Mouse (Mus musculus): ENCODE measurements around the gene Cyp3a41a. TPM values are rescaled to one million over a fixed set of nuclear protein-coding genes. Genes with fewer than 3 reads are reported as not detected.
"Not testable (repeated sequence)": the region's sequence is repeated elsewhere in the genome, so short reads cannot be mapped to it uniquely, and the experiment has no call there.

Cyp3a41a gene
- not detected in 2 replicates for polyA plus RNA-seq (2012; rRNA removed)

DNA sequence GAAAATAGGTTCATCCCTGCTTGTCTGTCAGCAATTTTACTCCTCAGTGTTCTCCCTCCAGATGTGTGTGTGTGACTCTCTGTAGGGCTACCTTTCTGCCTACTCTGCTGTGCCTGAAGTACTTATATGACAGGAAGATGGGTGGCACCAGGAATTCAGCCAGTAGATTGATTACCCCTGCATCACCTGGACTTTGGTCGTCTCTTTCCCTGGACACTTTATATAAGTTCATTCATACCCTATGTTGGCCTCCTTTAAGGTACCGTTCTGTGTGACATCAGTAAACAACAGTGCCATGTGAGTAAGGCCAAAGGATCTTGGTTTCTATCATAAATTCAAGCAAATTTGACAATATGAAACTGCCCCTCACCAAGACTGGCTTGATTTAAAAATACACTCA lies at the start of gene Cyp3a41a:
TSS of gene Cyp3a41a (minus strand) at position 101 of the 400 bp plus-strand sequence.
- H3K4me1 ChIP-seq (ENCODE audit: control insufficient read depth, insufficient read depth, low read length); H3K4me3 ChIP-seq (replicated peaks; ENCODE audit: extremely low read depth, low read depth, low read length); DNase-seq: not testable (repeated sequence)
- 47% methylated on average over 1 of the region's 2 CpGs for WGBS

DNA sequence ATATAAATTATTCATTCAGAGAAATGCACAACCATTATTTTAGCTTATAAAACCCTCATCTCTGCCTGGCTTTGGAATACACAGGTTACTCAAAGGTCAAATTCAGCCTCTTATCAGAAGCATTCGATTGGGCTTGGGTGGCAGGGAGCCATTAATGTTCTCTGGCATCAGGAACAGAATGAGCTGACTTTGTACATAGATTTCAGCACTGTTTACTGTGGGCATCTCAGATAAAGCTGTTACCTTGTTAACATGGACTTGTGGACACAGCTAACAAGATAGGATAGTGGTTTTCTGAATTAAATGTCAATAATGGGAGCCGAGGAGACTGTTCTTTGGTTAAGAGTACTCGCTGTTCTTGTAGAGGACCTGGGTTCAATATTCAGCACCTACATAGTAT lies 17.6 kb upstream of the Cyp3a41a start:
- DNase-seq; H3K4me3 ChIP-seq (replicated peaks; ENCODE audit: extremely low read depth, low read depth, low read length); H3K4me1 ChIP-seq (ENCODE audit: control insufficient read depth, insufficient read depth, low read length): not testable (repeated sequence)
- WGBS, result 72% methylated on average over 3 of the region's 3 CpGs

DNA sequence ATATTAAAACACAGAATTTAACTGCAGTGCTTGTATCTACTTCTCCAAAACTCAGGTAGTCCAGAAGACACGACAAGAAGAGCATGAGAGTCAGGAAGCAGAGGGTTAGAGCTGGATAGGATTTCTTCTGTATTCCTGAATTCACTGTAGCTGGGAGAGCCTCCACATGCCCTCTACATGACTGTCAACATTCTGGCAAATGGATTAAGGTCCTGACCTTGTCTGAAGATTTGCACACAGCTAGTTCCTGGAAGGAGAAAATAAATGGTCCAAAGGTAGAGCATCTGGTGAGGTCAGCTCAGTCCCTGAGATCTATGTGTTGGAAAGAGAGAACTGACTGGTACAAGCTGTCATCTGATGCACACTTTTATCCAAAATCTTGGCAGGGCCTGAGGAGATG lies 5.6 kb downstream of the Cyp3a41a start:
- not testable (repeated sequence) for DNase-seq; H3K4me3 ChIP-seq (replicated peaks; ENCODE audit: extremely low read depth, low read depth, low read length); H3K4me1 ChIP-seq (ENCODE audit: control insufficient read depth, insufficient read depth, low read length)
- WGBS, result 18% methylated on average over 1 of the region's 1 CpGs

DNA sequence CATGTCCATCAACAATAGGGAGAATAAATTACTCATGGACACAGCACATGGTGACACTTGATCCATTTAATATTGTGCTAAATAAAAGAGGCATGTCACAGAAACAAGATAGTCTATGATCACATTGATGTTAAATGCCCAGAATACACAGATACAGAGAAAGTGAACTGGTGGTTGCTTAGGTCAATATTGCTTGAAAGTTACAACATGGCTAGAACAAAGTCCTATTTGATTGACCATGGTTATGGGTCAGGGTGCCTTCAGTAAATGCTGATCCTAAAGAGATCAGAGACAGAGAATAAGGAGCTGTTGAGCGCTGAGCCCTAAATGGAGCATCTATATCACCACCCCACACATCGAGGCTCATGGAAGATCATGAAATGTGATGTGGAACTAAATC lies 12.6 kb downstream of the Cyp3a41a start:
- H3K4me1 ChIP-seq (ENCODE audit: control insufficient read depth, insufficient read depth, low read length); DNase-seq; H3K4me3 ChIP-seq (replicated peaks; ENCODE audit: extremely low read depth, low read depth, low read length): not testable (repeated sequence)
- WGBS, result 73% methylated on average over 2 of the region's 2 CpGs

GRCm38 (mm10) chr5:145662007-145662406 lies 57.9 kb downstream of the Cyp3a41a start:
- DNase-seq, result no peak
- WGBS, result 78% methylated on average over 7 of the region's 7 CpGs
- Histone ChIP-seq H3K4me1 (ENCODE audit: control insufficient read depth, insufficient read depth, low read length) (no peaks in the 10 kb centered on the region), H3K4me3 (replicated peaks; ENCODE audit: extremely low read depth, low read depth, low read length) (no peak overlapping the region)
- TF ChIP-seq CTCF (IDR thresholded peaks at IDR 0.05; ENCODE audit: insufficient read depth, low read length) (no peak), POLR2A (IDR thresholded peaks at IDR 0.05; ENCODE audit: borderline replicate concordance, extremely low read depth, low read depth, low read length) (no peak)

DNA sequence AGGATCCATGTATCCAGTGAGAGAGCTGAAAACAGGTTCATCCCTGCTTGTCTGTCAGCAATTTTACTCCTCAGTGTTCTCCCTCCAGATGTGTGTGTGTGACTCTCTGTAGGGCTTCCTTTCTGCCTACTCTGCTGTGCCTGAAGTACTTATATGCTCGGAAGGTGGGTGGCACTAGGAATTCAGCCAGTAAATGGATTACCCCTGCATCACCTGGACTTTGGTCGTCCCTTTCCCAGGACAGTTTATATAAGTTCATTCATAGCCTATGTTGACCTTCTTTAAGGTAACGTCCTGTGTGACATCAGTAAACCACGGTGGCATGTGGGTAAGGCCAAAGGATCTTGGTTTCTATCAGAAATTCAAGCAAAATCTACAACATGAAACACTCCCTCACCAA lies 72.2 kb downstream of the Cyp3a41a start:
- TF ChIP-seq POLR2A (IDR thresholded peaks at IDR 0.05; ENCODE audit: borderline replicate concordance, extremely low read depth, low read depth, low read length) (no peak), CTCF (IDR thresholded peaks at IDR 0.05; ENCODE audit: insufficient read depth, low read length) (no peak)
- no peaks in the 10 kb centered on the region for H3K4me1 ChIP-seq (ENCODE audit: control insufficient read depth, insufficient read depth, low read length)
- 53% methylated on average over 4 of the region's 4 CpGs for WGBS
- no peak for DNase-seq
- no peak overlapping the region for H3K4me3 ChIP-seq (replicated peaks; ENCODE audit: extremely low read depth, low read depth, low read length)

Other genes with a start within 250 kb of the Cyp3a41a start
- not detected in 2 replicates for gene Cyp3a41b, start 135.4 kb downstream of the Cyp3a41a start, polyA plus RNA-seq (2012; rRNA removed)
- not detected in 2 replicates for gene Cyp3a44, start 85.7 kb upstream of the Cyp3a41a start, polyA plus RNA-seq (2012; rRNA removed)
- 0.05 and 0.32 TPM in 2 replicates for gene Cyp3a11, start 159.8 kb upstream of the Cyp3a41a start, polyA plus RNA-seq (2012; rRNA removed)

All from lung, adult 2 months (tissue).